Mouse (Mus musculus) neural tube, embryonic 14.5 days (tissue): ENCODE data around the gene Ppfibp1. TPM values are rescaled to one million over a fixed set of nuclear protein-coding genes. Genes with fewer than 3 reads are reported as not detected.
"Not testable (repeated sequence)": the region's sequence is repeated elsewhere in the genome, so short reads cannot be mapped to it uniquely, and the experiment has no call there.

Source experiments
- ATAC-seq: fragments of 200-750 bp; cut with Nextera tagmentation; 2 replicates; pipeline ENCODE4 v1.8.0; 2017; ENCODE audit warnings: low read depth, mild to moderate bottlenecking, moderate TSS enrichment, moderate library complexity
- H3K27ac ChIP-seq: fragments of 300-500 bp; sonication (generic); 2 replicates; pipeline ENCODE4 v1.5.1; 2014; ENCODE audit warnings: low read depth, mild to moderate bottlenecking, control low read depth, low read length, moderate library complexity, mixed read lengths
- H3K27me3 ChIP-seq: fragments of 300-500 bp; sonication (generic); 2 replicates; pipeline ENCODE4 v1.6.1; 2014; ENCODE audit warnings: low read length; ENCODE audit not compliant: control insufficient read depth, insufficient read depth
- H3K36me3 ChIP-seq: fragments of 300-500 bp; sonication (generic); 2 replicates; pipeline ENCODE4 v1.6.1; 2014; ENCODE audit warnings: low read length, mixed read lengths; ENCODE audit not compliant: control insufficient read depth, insufficient read depth
- H3K4me1 ChIP-seq: fragments of 300-500 bp; sonication (generic); 2 replicates; pipeline ENCODE4 v1.6.1; 2014; ENCODE audit warnings: low read length; ENCODE audit not compliant: control insufficient read depth, insufficient read depth
- H3K4me2 ChIP-seq: fragments of 300-500 bp; sonication (generic); 2 replicates; pipeline ENCODE4 v1.6.1; 2014; ENCODE audit warnings: mild to moderate bottlenecking, low read depth, low read length, control low read depth
- H3K4me3 ChIP-seq: fragments of 300-500 bp; sonication (generic); 2 replicates; pipeline ENCODE4 v1.5.1; 2014; ENCODE audit warnings: low read depth, low read length, control low read depth, mixed read lengths
- H3K9ac ChIP-seq: fragments of 300-500 bp; sonication (generic); replicated peaks from 2 replicates; pipeline ENCODE4 v1.6.1; 2014; ENCODE audit warnings: low read depth, mild to moderate bottlenecking, control low read depth, low read length, mixed read lengths
- H3K9me3 ChIP-seq: fragments of 300-500 bp; sonication (generic); 2 replicates; pipeline ENCODE4 v1.6.1; 2016; ENCODE audit warnings: low read length; ENCODE audit not compliant: control insufficient read depth
- WGBS: fragments of 180-500 bp; shearing (Covaris S2); extraction: QIAGEN DNeasy Blood & Tissue Kit; methylation state at CpG from one replicate; pipeline ENCODE4 v1.1.7; 2014; 5-methylcytosine and 5-hydroxymethylcytosine counted together
- polyA plus RNA-seq: library from polyadenylated mRNA; unstranded; fragments of >200 nt; fragmentation: Nextera tagmentation; extraction: Ambion mirVana; gene quantifications from 2 replicates; pipeline ENCODE4 v1.2.1, GENCODE M21; 2014

The Ppfibp1 gene
- polyA plus RNA-seq, 1 experiment from 2014 or later, result 8.5 TPM

- 86% methylated on average over 4 of the region's 4 CpGs for WGBS
- no peak overlapping the region for H3K4me2 ChIP-seq
- no peak overlapping the region for H3K4me3 ChIP-seq
- H3K9ac ChIP-seq, result no peak overlapping the region
- no peak overlapping the region for H3K27ac ChIP-seq
- no peaks in the 10 kb centered on the region for H3K36me3 ChIP-seq
- ATAC-seq, result no peak
- no peaks in the 10 kb centered on the region for H3K9me3 ChIP-seq
- no peaks in the 10 kb centered on the region for H3K27me3 ChIP-seq
- H3K4me1 ChIP-seq, result no peaks in the 10 kb centered on the region
Measured at GRCm38 (mm10) chr6:146852739-146853138, 35.5 kb upstream of the Ppfibp1 start.

- Histone ChIP-seq H3K4me1 (no peaks in the 10 kb centered on the region), H3K27ac (no peak overlapping the region), H3K9ac (no peak overlapping the region), H3K36me3 (no peaks in the 10 kb centered on the region), H3K4me2 (no peak overlapping the region), H3K27me3 (no peaks in the 10 kb centered on the region), H3K9me3 (no peaks in the 10 kb centered on the region), H3K4me3 (no peak overlapping the region)
- no peak for ATAC-seq
- 96% methylated on average over 9 of the region's 9 CpGs for WGBS
Measured at GRCm38 (mm10) chr6:146855185-146855584, 33.1 kb upstream of the Ppfibp1 start.

DNA sequence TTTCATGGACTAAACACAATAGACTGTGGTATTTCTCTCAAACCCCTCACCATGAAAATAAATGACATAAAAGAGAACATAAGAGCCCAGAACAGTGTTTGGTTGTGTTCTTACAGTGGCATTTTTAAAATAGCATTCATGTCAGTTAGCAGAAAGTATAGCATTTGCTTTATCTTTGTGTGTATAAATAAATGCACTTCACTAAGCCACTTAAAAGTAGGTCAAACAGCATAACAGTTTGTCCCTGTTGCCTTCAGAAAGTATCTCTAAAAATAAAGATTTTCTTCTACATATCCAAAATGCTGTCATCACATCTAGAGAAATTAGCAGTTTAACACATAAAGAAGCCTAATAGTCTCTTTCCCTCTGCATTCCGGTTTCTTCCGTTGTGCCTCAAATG is 30.9 kb upstream of the Ppfibp1 start:
- no peaks in the 10 kb centered on the region for H3K4me1 ChIP-seq
- no peak for ATAC-seq
- H3K9ac ChIP-seq, result no peak overlapping the region
- no peak overlapping the region for H3K27ac ChIP-seq
- H3K9me3 ChIP-seq, result no peaks in the 10 kb centered on the region
- H3K4me2 ChIP-seq, result no peak overlapping the region
- H3K4me3 ChIP-seq, result no peak overlapping the region
- 96% methylated on average over 2 of the region's 2 CpGs for WGBS
- H3K27me3 ChIP-seq, result no peaks in the 10 kb centered on the region
- no peaks in the 10 kb centered on the region for H3K36me3 ChIP-seq

GRCm38 (mm10) chr6:146863154-146863553 is 25.1 kb upstream of the Ppfibp1 start:
- no peaks in the 10 kb centered on the region for H3K36me3 ChIP-seq
- no peak overlapping the region for H3K9ac ChIP-seq
- no peak overlapping the region for H3K27ac ChIP-seq
- 84% methylated on average over 2 of the region's 2 CpGs for WGBS
- no peaks in the 10 kb centered on the region for H3K27me3 ChIP-seq
- no peak overlapping the region for H3K4me3 ChIP-seq
- H3K4me1 ChIP-seq, result no peaks in the 10 kb centered on the region
- H3K9me3 ChIP-seq, result no peaks in the 10 kb centered on the region
- no peak for ATAC-seq
- no peak overlapping the region for H3K4me2 ChIP-seq

- ATAC-seq, H3K27ac ChIP-seq, H3K4me1 ChIP-seq, H3K9me3 ChIP-seq, H3K9ac ChIP-seq, H3K36me3 ChIP-seq, H3K4me3 ChIP-seq, H3K4me2 ChIP-seq, H3K27me3 ChIP-seq: not testable (repeated sequence)
- 100% methylated on average over 1 of the region's 5 CpGs for WGBS
Measured at GRCm38 (mm10) chr6:146864370-146864769, 23.9 kb upstream of the Ppfibp1 start.

DNA sequence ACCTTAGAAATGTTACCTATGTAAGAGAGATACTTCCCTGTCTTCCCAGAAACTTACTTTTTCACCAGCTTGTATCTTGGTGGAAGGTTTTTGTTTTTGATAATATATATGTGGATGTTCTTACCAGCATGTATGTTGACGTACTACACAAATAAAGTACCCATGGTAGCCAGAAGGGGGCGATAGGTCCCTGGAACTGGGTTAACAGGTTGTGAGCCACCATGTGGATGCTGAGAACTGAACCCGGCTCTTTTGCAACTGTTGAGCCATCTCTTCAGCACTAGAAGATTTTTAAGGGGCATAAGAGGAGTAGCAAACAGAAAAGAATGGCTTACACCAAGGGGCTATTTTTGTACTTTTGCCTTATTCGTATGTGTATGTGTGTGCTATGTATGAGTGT is 22.6 kb upstream of the Ppfibp1 start:
- no peak overlapping the region for H3K4me3 ChIP-seq
- H3K9ac ChIP-seq, result no peak overlapping the region
- H3K4me2 ChIP-seq, result no peak overlapping the region
- H3K36me3 ChIP-seq, result no peaks in the 10 kb centered on the region
- no peaks in the 10 kb centered on the region for H3K27me3 ChIP-seq
- no peaks in the 10 kb centered on the region for H3K4me1 ChIP-seq
- no peak overlapping the region for H3K27ac ChIP-seq
- no peaks in the 10 kb centered on the region for H3K9me3 ChIP-seq
- no peak for ATAC-seq
- WGBS, result 91% methylated on average over 4 of the region's 4 CpGs

DNA sequence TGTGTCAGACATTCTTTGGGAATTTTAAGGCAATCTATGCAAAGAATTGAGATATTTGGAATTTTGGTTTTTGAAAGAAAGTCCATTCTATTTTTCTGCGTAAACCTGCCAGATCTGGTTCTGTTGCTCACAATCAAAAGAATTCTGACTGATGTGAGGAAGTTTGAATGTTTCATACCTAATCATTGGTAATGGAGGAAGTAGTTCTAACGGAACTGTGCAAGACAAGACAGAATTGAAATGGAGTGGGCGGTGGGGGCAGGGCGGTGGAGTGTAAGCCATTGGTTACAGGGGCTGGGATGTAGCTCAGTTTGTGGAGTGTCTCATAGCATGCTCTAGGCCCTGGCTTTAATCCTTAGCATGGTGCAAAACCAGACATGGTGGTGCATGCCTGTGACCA is 16.3 kb upstream of the Ppfibp1 start:
- H3K4me1 ChIP-seq, result no peaks in the 10 kb centered on the region
- WGBS, result 96% methylated on average over 4 of the region's 4 CpGs
- H3K4me3 ChIP-seq, result no peak overlapping the region
- no peak for ATAC-seq
- no peak overlapping the region for H3K9ac ChIP-seq
- no peak overlapping the region for H3K27ac ChIP-seq
- no peak overlapping the region for H3K4me2 ChIP-seq
- no peaks in the 10 kb centered on the region for H3K27me3 ChIP-seq
- H3K9me3 ChIP-seq, result no peaks in the 10 kb centered on the region
- H3K36me3 ChIP-seq, result no peaks in the 10 kb centered on the region

DNA sequence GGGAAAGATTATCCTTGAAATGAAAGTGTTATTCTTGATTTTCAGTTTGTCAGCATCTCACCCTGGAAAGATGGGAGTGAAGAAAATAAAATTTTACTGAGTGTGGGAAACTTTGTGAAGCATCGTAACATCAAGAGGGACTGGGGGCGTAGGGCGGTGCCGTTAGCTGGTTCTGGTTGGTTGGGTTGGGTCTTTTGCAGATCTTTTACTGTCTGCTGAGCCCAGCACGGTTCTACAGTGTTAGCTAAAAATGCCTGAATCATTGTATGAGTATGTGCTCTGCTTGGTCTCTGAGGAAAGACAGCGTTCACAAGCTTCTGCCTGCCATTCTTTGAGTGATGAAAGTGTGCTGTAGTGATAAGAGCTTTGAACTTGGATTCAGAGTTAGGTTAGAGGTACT is 13.9 kb upstream of the Ppfibp1 start:
- H3K9me3 ChIP-seq, result no peaks in the 10 kb centered on the region
- no peaks in the 10 kb centered on the region for H3K4me1 ChIP-seq
- H3K27ac ChIP-seq, result no peak overlapping the region
- H3K4me2 ChIP-seq, result no peak overlapping the region
- 85% methylated on average over 6 of the region's 6 CpGs for WGBS
- no peak overlapping the region for H3K4me3 ChIP-seq
- no peaks in the 10 kb centered on the region for H3K36me3 ChIP-seq
- no peak for ATAC-seq
- H3K9ac ChIP-seq, result no peak overlapping the region
- no peaks in the 10 kb centered on the region for H3K27me3 ChIP-seq

DNA sequence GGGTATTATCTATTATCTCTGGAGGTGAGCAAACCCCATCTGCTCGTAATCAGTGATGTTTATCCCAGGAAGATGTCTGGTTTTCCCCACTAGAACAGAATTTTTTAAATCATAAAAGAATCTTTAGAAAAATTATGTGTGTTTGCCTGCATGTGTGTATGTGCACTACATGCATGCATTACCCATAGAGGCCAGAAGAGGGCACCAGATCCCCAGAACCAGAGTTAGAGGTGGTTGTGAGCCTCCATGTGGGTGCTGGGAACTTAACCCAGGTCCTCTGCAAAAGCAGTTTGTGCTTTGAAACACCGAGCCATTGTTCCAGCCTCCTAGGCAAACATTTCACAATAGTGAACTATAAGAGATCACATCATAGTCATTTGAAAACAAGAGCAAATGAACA is 11.5 kb upstream of the Ppfibp1 start:
- no peaks in the 10 kb centered on the region for H3K36me3 ChIP-seq
- H3K9ac ChIP-seq, result no peak overlapping the region
- ATAC-seq, result no peak
- 88% methylated on average over 2 of the region's 2 CpGs for WGBS
- H3K4me3 ChIP-seq, result no peak overlapping the region
- no peaks in the 10 kb centered on the region for H3K27me3 ChIP-seq
- H3K9me3 ChIP-seq, result no peaks in the 10 kb centered on the region
- H3K4me2 ChIP-seq, result no peak overlapping the region
- no peak overlapping the region for H3K27ac ChIP-seq
- no peaks in the 10 kb centered on the region for H3K4me1 ChIP-seq
